Mouse (Mus musculus) CD8-positive naive resting alpha-beta T cell, adult 2 months (primary cell): Measurements from ENCODE around the gene Angptl3.

Experiments
- DNase-seq, 2 experiments: peaks; one replicate each; pipeline ENCODE4 v3.0.0; 2022; ENCODE audit warnings: low read depth in 2 of 2, low spot score in 2 of 2

Angptl3 gene

DNA sequence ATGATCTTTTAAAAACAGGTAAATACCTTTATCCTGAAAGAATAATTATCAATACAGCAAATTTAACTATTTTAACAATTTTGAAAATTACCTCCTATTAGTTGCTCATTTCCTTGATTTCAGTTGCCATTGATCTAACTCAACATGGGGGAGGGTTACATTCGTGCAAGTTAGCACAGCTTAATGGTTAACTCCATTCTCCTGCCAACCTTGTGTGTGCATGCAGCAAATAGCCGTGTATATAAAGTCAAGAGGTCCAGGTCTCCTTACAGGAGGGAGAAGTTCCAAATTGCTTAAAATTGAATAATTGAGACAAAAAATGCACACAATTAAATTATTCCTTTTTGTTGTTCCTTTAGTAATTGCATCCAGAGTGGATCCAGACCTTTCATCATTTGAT lies at the start of gene Angptl3:
Angptl3 (plus strand) TSS at position 269 of the 400 bp plus-strand sequence.
- no peak for DNase-seq

DNA sequence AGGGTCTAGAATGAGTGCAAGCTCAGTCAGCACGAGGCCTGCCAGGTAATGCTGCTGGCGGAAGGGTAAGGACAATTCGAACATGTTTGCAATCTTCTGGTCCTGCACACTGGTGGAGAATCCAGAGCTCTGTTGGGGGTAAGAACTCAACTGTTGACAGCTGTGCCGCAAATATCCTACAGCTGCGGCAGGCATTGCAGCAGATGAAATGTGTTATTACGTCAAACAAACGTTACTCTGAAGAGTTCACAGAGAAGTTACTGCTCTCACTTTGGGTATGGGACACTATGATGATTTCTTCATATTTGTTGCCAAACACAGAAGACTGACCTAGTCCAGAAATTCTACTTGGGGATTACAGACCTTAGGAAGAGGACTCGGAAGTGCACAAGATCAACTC lies 46.1 kb upstream of the Angptl3 start:
- DNase-seq, result no peak

DNA sequence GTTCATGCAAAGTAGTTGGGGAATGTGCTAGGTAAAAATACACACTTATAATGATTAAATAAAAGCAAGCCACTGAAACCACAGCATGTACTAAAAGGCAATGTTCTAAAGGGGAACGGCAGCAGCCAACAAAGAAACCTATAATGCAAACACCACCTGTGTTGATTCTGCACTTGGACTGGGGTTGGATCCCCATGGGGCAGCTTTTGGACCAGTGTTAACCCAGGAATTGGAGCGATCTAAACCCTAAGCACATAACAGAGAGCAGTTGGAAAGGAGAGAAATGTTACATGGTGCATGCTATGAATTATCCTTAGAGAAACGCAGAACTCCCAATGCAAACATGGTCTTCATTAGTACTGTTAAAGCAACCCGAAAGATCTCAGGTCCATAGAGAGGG lies 37.3 kb upstream of the Angptl3 start:
- DNase-seq, result no peak

DNA sequence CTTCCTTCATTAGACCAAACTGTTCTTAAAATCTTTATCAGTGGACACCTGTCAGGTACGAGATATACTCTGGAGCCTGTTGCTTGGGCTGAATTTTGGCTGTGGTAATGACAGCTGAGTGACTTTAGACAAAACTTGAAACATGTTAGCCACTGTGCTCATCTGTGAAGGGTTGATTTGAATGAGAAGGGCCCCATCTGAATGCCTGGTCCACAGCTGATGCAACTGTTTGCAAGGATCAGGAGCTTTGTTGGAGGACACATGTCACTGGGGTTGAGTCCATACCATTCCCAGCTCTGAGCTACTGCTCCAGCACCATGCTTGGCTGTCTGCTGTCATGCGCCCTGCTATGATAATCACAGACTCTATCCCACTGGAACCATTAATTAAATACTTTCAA lies 25.2 kb upstream of the Angptl3 start:
- no peak for DNase-seq

DNA sequence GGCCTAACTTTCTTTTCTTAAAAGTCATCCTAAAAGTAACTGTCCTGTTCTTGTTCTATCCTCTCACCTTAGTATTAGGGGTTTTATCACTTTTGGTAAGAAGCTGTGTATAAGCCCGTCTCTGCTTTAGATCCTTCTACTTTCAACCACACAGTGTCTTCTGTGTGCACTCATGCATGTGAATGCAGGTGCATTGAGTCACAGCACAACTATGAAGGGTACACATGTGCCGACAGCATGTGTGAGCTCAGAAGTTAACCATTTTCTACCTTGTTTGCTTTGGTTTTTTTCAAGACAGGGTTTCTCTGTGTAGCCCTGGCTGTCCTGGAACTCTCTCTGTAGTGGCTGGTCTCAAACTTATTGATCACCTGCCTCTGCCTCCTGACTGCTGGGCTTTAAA lies 24.4 kb upstream of the Angptl3 start:
- no peak for DNase-seq

DNA sequence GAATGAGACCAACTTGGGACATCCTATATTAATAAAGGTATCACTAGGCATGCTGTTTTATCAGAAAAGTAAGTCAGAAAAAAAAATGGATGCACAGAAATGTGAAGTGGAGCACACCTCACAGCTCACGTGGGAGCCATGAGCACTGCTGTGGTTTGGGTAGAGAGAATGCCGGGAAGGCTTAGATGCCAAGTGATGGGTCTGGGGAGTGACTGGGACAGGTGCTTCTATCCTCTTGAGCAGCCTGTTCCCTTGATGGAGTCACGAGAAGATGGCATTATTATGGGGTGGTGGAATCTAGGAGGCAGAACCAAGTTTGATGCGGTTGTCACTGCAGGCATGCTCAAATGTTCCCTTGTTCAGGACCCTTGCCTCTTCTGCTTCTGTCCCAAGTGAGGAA lies 19.7 kb upstream of the Angptl3 start:
- no peak for DNase-seq

DNA sequence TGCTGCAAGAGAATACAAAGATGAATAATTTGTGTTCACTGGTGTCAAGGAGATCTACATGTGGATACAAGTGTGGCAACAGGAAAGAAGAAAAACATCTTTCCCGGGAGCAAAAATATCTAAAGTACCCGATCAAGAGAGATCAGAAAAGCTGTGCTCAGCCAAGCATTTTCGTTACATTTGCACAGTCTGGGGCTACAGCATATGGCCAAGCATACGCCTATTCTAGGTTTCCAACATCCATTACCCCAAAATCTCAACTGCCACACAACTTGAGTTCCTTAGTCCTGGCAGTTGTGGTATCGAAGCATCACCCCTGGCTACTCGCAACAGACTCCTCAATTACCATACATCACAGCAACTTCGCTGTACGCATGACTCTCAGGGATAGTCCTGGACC lies 8.5 kb upstream of the Angptl3 start:
- no peak for DNase-seq

DNA sequence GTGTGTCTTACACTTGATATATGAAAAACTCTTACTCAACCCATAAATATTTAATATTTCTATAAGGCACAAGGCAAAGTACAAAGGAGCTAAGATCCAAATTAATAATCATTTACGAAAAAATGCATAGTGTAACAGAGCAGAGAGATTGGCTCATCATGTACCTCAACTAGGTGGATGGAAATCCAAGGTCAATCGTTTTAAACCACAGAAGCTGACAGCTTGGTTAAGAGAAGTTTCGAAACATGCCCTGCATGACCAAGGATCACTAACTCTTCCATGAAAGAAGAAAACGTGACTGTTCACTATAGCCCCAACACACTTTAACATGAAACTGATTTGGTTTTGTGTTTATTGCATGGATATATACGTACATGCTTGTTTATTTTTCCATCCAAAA lies 2.4 kb upstream of the Angptl3 start:
- no peak for DNase-seq

DNA sequence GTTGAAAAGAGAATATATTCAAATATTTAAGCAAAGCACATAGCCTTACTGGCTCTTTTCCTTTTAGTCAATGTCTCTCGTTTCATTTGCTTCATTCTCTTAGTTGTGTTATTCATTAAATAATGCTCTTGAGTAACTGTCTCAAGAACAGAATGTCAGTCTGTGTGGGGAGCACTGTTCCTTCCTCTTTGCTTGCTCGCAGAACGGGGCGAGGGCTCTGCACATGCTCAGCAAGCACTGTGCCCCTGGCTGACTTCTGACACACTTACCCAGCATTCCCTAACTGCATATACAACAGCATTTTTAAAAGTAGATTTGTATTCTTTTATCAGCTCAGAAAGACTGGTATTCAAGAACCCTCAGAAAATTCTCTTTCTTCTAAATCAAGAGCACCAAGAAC lies 2.2 kb downstream of the Angptl3 start:
- no peak for DNase-seq

DNA sequence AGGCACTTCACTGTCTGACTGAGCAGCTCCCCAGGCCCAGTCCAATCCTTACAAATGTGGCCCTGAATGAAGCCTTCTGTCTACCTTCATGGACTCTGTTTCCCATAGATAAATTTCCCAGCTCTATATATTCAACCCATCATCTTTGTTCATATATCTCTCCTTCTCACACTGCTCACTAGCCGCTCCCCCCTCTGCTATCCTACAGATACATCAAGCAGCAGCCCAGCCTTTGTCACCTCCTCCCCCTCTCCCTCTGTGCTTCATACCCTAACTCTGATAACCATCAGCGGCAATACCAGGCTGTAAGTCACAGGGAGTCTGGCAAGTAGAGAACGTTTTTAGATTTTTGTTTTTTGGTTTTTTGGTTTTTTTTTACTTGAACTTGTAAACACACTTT lies 14.1 kb downstream of the Angptl3 start:
- DNase-seq, result no peak

DNA sequence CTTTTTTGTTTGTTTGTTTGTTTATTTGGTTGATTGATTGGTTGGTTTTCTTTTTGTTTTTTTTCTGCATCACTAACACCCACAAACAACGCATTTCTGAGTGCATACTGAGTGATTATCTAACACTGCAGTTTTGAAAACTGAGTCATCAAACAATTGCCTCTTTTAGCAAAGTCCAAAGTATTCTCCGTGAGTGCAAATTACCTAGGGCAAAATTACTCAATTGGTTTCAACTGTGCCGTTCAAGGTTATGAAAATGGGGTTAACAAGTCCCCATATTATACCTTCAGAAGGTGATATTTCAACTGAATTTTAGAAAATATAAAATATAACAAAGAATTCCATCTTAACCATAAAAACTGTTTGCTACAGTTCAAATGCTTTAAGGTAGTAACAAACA lies 15.7 kb downstream of the Angptl3 start:
- DNase-seq, result no peak

DNA sequence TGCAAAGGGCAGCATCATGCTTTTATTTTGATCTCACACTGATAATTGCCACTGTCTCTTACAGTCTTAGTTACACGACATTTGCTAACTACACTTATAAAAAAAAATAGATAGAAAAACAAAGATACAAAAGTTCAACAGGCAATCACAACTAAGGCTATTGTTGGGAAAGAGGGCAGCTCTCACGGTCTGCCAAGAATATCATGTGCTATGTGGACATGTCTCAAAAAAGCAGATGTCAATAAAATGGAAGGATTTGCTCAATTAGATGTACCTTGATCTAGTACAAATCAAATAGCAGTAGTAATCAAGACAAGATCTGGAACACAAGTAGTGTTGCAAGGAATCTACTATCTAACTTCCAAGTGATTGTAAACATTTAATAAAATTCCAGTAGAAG lies 17.8 kb downstream of the Angptl3 start:
- no peak for DNase-seq

DNA sequence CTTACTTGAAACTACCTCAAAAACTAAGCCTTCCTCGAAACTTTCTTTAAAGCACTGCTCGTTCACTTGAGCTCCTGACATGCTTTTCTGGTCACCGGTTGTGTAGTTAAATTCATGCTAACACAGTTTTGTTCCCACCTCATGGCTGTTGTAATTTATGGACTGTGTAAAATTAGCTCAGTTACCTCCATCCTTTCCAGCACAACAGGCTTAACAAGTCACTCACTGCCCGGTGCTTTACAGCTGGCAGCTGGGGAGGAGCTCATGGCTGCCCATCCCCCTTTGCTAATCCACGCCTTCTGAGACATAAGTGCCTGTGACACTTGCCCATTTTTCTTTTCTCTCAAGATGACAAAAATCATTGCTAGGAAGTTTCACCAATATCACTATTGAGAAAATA lies 33.8 kb downstream of the Angptl3 start:
- DNase-seq, result no peak

DNA sequence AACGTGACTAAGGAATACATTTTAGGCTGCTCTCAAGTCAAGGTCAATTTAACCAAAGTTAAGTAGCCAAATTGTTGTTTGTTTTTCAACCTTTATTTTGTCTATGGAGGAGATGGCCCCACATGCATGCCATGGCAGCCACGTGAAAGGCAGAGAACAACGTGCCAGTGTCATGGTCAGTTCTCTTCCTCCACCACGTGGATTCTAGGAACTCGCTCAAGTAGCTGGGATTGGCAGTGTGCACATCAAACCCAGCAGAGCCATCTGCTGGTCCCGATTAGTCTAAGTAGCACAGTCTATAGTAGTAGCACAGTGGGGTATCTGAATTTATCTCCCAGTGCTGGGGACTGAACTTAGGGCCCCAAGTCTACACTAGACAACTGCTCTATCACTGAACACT lies 38.1 kb downstream of the Angptl3 start:
- DNase-seq, result no peak

DNA sequence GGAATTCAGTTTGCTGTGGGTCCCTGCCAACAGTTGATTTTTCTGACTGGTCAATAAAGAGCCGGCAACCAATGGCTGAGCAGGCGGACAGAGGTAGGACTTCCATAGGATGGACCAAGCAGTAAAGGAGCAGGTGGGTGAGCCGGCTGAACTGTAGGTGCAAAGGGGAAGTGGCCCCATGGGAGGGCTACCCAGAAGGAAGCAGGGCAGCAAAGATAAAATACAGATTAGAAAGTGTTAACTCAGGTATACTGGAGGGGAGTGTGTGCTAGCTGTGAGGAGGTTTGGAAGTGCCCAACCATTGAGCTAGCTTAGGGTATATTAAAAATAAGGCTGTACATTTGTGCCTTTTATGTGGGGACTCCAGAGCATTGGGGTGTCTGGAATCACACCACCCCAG lies 47.3 kb downstream of the Angptl3 start:
- DNase-seq, result no peak

DNA sequence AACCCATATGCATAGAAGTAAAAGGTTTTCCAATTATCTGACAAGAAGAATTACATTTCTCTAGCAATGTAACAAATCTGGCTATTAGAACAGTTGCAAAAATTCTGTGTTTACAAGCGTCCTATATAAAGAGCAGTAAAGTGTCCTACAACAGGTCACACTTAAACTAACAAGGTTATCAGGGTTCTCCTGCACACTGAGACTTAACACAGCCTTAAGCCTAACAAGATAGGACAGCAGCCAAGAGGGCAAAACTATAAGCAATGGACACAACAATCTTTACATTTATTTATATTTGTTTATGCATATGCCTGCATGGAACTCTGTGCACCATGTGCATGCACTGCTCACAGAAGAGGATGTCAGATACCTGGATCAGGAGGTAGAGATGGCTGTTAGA lies 50.4 kb downstream of the Angptl3 start:
- DNase-seq, result no peak

DNA sequence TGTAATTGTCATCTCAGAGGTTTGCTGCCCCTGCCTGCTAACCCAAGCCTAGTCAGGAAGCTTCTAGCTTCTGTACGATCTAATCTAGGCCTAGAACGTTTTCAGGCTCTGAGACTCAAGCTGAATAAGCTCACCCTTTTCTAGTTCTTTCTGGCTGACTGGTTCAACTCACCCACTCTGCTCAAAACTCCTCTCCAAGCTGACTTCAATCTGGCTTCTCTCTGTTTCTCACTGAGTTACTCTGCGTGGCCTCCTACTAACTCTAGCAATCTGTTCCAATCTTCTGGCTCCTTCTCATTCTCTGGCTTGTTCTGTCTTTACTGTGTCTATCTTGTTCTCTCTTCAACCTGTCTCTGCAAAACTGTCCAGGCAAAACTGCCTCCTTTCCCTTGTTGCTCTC lies 53.1 kb downstream of the Angptl3 start:
- no peak for DNase-seq

DNA sequence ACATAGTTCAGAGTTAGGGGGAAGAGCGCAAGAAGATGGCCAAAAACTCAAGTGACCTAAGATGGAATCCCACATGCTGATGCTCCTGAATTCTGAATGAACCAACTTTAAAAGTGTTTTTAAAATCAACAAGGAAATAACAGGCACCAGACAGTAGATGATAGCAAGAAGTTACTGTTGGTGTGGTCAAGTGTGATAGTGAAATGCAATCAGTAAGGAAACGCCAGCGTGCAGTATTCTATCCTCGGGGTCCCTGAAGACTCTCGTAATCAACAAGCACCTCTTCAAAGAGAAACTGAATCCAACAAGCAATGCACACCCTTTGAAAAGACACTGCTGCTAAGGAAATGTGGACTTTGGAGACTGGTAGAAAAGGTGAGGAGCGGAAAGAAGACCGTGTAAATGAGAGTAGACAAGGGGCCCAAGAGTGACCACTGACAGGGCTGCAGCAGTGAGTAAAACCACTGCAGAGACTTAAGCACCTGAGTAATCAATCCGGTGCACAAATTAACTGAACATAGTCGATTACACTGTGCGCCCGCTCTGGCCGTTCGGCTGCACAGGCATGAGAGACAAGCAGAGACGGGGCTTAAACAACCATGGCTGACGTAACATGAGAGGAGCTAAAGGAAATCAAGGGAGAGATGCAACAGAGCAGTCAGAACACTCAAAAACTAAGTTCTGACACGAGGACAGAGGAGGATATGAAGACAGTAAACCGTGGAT lies 57.2 kb downstream of the Angptl3 start:
- no peak for DNase-seq

DNA sequence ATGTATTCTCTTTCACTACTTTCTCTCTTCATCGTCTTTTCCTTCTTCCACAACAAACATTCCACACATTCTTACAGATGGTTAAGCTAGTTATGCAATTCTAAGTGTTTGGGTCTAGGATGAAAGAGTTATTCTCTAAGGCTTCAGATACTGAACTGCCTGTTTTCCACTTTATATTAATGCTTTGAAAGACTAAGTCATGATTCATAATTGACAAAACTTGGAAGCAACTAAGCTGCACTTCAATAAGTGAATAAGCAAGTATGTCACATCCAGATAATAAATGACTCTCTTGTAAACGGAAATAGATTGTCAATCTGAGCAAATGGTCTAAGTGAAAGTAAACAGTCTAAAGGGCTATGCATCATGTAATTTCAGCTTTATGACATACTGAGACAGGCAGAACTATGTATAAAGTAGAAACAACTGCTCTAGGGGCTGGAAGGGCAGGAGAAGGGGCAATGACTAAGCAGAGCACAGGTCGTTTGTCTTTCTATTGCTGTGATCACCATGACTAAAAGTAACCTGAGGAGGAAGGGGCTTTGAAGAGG lies 60.5 kb downstream of the Angptl3 start:
- DNase-seq, result no peak

DNA sequence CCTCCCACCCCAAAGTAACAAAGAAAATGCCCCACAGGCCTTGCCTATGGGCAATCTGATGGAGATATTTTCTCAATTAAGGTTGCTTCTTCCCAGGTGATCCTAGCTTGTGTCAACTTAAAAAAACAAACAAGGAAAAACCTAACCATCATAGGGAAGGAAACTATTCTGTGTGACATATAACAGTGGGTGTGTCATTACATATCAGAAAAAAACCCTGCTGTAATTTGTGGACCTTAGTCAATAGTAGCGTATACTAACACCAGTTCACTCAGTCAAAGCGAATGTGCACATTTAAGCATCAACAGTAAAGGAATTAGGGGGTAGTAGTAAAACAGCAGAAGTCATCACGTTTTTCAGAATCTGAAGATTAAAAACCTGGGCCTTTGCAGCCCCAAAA lies 61.0 kb downstream of the Angptl3 start:
- no peak for DNase-seq
